Mouse (Mus musculus): ENCODE results near the gene Atg5.

- TF ChIP-seq CTCF (IDR thresholded peaks at IDR 0.05; ENCODE audit: borderline replicate concordance, extremely low read depth, insufficient read depth, insufficient read length) (no peak), POLR2A (IDR thresholded peaks at IDR 0.05; ENCODE audit: borderline replicate concordance, extremely low read depth, insufficient read depth, insufficient read length, poor library complexity, severe bottlenecking) (no peak)
Measured at GRCm38 (mm10) chr10:44323070-44323775, 55.1 kb downstream of the Atg5 start.
